Mouse (Mus musculus) v-Abl transformed pro-B cells (cell line): Measurements from ENCODE around the gene Prps1l1.

Experiments used
- in situ Hi-C, 2 experiments: fragments of 400-800 bp; cut with MboI; formaldehyde crosslinking; loops; one replicate each; pipeline ENCODE4 v1.15.1; 2025; ENCODE audit not compliant: unreplicated experiment in 2 of 2

Prps1l1 gene

DNA sequence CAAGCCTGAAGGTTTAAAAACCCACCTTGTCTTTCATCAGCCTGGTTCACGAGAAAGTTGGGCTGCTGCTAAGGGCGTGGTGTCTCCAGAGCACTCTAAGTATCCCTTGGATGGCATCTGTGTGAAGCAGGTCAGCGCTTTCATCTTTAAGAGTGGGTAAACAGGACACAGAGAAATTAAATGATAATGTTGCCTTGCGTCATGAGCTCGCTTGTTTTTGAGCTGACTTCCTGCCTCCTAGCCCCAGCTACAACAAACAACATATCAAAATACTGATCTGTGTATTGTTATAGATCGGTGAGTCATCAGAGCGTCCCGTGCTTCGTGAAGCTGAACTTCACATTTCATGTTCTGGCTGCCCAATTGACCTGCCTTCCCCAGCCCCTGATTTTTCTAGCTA, 36.7 kb downstream of the Prps1l1 start:
- in situ Hi-C loops: no loop called here

- in situ Hi-C loops: no loop called here
These were observed 37.5 kb downstream of the Prps1l1 start for GRCm38 (mm10) chr12:35022066-35022465.

DNA sequence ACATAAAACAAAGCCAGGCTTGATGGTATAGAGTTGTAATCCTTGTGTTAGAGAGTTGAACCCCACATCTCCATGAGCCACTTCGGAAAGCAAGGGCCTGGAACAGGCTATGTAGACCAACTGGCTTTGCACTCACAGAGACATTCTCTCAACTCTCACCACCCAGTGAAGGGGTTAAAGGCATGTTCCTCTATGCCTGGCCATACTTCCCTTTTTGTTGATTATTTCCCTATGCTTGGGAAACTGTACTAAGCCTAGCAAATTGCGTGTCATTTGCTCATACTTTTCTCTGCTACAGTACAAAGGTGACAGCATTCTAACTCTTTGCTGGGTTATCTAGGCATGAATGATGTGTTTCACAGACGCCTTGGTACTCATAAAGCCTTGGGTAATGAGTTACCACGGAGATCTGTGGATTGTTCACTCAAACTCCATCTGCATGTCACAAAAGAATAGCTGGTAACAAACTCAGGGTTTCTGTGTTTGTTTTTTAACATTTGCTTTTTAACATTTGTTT, 41.4 kb downstream of the Prps1l1 start:
- in situ Hi-C loops: loop anchor here in 1 of 2 experiments (25.0 kb wide), 1 partner anchor 1714 kb away; no protein-coding TSS in a partner anchor

DNA sequence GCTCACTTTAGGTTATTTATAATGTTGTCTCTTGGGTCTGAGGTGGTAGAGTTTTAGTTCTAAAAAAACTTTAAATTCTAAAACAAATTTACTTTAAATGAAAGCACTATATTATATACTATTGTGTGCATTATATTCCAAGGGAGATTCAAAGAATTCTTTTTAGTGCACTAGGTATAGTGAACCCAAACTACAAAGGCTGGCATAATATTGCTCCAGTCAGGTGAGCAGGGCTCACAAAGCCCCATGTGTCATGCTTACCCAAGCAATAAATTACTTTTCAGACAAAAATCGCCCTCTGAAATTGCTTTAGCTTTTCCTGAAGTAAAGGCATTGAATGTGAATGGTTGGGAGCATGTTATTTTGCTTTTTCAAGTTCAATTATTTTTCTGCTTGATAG, 43.0 kb downstream of the Prps1l1 start:
- in situ Hi-C loops: loop anchor here in 1 of 2 experiments (25.0 kb wide), 1 partner anchor 1715 kb away; no protein-coding TSS in a partner anchor
